Mouse (Mus musculus) v-Abl transformed pro-B cells (cell line): ENCODE data around the gene Polr2a.

ENCODE experiments used
- in situ Hi-C, 2 experiments: fragments of 400-800 bp; cut with MboI; formaldehyde crosslinking; loops; one replicate each; pipeline ENCODE4 v1.15.1; 2025; ENCODE audit not compliant: unreplicated experiment in 2 of 2

The Polr2a gene

DNA sequence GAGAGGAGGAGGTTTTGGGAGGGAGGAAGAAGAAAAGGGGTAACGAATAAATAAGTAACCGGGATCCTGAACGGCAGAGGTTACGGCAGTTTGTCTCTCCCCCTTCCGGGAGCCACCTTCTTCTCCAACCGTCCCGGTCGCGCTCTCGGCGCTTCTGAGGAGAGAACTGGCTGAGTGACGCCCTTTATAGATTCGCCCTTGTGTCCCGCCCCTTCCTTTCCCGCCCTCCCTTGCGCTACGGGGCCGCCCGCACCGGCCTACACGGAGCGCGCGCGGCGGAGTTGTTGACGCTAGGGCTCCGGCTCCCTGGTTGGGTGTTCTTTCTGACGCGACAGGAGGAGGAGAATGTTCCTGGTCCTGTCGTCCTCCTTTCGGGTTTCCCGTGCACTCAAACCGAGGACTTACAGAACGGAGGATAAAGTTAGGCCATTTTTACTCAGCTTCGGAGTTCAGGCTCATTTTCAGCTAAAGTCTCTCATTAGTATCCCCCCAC, at the start of gene Polr2a:
Gene Polr2a (minus strand): TSS at position 160 of the 493 bp plus-strand sequence.
- in situ Hi-C loops: loop anchor here (5.0 to 10.0 kb wide), 4 partner anchors 44 to 124 kb away; partner anchors contain the start of genes Fgf11 (in 2 of the 2), Eif4a1 (in 1 of the 2), Fxr2 (in 1 of the 2) and Tmem95 (in 1 of the 2)

DNA sequence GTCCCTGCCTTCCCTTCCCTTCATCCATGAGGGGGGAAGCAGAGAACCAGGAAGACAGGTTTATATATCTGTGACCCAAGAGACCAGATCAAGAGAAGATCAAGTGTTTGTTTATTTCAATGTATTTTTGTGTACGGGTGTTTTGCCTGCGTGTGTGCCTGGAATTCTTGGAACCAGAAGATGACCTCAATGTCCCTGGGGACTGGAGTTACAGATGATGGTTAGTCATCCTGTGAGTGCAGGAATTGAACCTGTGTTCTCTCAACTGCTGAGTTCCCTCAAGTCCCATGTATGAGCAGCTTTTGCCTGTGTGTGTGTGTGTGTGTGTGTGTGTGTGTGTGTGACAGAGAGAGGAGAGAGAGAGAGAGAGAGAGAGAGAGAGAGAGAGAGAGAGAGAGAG, 49.2 kb upstream of the Polr2a start:
- in situ Hi-C loops: loop anchor here in 1 of 2 experiments (5.0 kb wide), 2 partner anchors 35 to 70 kb away; partner anchors contain the start of gene Tmem95

DNA sequence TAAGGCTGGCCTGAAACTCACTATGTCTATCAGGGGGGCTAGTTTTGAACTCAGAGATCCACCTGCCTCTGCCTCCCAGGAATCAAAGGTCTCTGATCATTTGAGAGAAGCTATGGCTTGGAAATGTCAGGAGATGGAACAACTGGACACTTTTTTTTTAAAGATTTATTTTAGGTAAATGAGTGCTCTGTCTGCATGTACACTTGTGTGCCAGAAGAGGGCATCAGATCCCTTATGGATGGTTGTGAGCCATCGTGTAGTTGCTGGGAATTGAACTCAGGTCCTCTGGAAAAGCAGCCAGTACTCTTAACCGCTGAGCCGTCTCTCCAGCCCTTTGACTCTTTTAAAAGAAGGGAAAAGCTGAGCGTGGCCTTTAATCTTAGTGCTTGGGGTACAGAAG, 47.9 kb upstream of the Polr2a start:
- in situ Hi-C loops: loop anchor here in 1 of 2 experiments (5.0 kb wide), 2 partner anchors 36 to 71 kb away; partner anchors contain the start of gene Tmem95

DNA sequence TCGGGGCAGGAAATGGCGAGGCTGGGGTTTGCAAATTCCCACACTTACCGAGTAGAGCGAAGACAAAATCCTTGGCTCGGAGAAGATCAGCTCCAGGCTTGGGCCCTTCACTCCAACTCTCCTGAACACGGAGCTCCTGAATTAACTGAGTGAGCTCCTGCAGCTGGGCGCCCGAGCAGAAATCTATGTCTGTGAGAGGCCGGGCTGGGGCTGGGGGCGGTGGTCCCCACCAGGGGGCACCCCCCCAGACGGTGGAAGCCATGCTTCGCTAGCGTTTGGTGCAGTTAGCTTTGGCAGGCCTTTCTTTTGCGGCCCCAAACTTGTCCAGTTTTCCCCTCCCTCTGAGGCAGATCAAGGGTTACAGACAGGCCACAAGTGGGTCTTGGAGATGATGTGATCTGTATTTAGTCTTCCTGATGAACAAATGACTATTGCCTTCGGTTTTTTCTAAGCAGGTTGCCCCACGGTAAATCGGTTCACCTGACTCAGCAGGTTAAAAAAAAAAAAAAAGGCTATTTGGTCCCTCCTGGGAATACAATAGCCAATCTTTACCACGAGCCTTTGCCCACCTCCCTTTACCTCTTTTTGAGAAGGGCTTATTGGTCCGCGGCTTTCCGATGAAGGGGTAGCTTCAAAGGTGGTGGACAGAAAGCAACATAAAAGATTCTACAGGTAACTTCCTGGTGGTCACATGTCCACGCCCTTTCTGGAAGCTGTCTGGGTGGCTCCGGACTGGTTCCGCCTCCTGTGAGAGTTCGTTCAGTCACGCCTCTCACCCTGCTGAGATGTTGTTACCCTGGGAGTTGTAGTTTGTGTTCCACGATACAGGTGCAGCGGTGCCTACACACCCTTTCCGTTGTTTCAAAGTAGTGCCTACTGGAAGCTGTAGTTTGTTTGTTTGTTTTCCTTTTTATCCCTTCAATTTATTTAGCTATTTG, 46.8 kb upstream of the Polr2a start, which contains the start of gene Tmem102:
Gene Tmem102 (minus strand): TSS at position 653 of the 938 bp plus-strand sequence.
- in situ Hi-C loops: loop anchor here (5.0 kb wide), 3 partner anchors 37 to 72 kb away; partner anchors contain the start of genes Polr2a (in 2 of the 2) and Tmem95 (in 2 of the 2)

DNA sequence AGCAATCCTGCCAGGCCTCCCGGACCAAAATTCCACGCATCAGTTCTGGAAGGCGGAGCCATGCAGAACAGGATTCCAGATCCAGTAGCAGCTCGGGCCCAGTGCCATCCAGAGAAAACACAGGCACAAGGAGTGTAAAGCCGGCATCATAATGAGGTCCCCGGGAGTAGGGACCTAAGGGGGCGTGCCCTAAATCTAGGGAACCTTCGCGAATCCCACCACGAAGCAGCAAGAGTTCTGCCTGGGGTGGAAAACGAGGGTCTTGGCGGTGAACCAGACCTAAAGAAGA, 46.2 kb upstream of the Polr2a start:
- in situ Hi-C loops: loop anchor here (5.0 kb wide), 2 partner anchors 47 to 73 kb away; partner anchors contain the start of genes Polr2a (in 2 of the 2) and Tmem95 (in 1 of the 2)

DNA sequence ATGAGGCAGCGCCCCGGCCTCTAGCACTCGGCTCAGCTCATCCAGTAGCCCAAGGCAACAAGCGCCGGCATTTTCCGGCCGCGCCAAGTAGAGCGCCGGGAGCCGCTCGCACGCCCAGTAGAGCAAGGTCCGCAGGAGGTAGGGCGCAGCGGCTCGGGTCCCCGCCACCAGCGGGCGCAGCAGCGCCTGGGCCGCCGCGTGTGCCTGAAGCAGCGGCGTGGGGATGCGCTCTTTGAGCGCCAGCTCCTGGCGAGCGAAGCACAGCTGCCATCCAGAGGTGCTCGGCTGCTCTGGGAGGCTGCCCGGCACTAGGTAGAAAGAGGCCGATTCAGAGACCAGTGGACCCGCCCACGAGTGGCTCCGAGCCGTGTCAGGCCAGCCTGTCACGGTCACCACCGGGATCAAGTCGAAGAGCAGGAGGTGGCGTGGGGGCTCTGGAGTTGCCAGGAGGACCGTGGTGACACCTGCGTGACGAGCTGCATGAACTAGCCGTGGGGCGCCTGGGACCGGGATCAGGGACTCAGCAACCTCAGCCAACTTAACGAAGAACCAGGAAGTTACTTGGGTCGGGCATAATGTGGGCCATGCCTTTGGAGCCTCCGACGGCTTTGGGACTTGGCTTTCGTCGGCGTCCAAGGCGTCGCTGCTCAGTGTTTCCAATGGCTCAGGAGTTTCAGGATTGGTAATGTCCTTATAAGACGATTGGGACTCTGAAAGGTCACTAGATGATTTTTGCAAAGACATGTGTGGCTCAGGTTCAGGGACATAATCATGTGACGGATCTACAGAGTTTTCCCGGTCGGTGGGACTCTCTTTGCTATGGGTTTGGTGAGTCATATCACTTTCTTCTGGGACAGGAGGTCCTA, 45.6 kb upstream of the Polr2a start:
- in situ Hi-C loops: loop anchor here (5.0 kb wide), 2 partner anchors 47 to 73 kb away; partner anchors contain the start of genes Polr2a (in 2 of the 2) and Tmem95 (in 1 of the 2)

DNA sequence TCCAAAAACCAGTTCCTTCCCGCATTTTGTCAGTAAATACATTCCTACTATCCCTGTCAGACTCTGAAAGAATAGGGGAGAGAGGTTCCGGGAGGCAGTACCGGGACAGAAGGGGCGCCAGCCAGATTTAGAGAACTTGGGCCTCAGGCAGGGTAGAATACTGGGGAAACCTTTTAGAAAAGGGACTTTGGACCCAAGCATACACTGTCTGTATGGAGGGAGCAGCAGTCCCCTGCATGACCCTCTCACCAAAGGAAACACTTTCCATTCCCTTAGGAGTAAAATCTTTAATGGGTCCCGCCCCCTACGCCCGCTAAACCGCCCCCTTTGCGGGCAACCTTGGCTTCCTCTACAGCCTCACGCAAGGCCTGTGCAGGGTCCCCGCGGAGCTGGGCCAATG, 44.9 kb upstream of the Polr2a start:
- in situ Hi-C loops: loop anchor here (5.0 kb wide), 2 partner anchors 46 to 74 kb away; partner anchors contain the start of genes Polr2a (in 2 of the 2) and Tmem95 (in 1 of the 2)

DNA sequence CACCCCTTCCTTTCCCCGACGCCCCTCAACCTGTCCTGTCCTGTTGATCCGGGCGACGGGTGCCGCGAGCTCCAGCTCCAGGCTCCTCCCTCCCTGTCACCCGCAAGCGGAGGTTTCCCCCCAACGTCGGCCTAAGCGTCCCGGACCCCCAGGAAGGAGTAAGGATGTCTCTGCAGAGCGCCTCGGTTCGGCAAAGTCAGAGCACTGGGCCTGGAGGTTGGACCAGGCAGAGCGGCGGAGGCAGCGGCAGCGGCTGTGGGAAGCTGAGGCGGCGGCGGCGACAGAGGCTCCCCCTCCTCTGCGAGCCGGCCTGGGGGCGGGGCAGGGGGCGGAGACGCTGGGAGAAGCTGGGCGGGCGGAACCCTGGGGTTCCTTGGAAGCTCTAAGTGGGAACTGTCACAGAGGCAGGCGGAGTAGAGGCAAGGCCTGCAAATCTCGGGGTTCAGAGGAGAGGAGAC, 44.2 kb upstream of the Polr2a start:
- in situ Hi-C loops: loop anchor here (5.0 kb wide), 2 partner anchors 45 to 75 kb away; partner anchors contain the start of genes Polr2a (in 2 of the 2) and Tmem95 (in 1 of the 2)

DNA sequence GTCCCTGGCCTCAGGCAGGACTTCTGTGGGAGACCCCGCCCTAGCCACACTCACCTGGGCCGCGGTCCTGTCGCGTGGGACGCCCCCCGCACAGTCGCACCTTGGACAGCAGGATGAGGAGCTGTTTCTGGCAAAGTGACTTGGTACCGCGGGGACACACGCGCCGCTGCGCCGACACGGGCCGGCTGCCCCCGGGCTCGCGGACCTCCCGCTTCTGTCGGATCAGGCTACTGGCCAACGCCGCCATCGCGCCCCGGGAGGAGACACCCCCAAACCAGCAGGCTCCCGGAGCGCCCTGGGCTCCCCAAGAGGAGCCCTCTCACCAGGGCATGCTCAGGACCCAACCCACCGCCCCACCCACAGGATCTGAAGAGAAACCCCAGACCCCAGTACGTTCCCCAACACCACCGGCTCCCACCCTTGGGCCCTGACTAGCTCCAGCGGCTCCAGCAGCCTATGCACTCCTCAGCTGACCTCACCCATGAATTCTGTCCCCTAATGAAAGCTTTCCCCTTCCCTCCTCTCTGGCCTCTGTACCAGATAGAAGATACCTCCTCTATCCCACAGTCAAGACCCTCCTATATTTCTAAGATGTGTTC, 43.0 kb upstream of the Polr2a start, which contains the start of gene Fgf11:
Gene Fgf11 (minus strand): TSS at position 479 of the 599 bp plus-strand sequence.
- in situ Hi-C loops: loop anchor here (5.0 kb wide), 2 partner anchors 44 to 76 kb away; partner anchors contain the start of genes Polr2a (in 2 of the 2) and Tmem95 (in 1 of the 2)

DNA sequence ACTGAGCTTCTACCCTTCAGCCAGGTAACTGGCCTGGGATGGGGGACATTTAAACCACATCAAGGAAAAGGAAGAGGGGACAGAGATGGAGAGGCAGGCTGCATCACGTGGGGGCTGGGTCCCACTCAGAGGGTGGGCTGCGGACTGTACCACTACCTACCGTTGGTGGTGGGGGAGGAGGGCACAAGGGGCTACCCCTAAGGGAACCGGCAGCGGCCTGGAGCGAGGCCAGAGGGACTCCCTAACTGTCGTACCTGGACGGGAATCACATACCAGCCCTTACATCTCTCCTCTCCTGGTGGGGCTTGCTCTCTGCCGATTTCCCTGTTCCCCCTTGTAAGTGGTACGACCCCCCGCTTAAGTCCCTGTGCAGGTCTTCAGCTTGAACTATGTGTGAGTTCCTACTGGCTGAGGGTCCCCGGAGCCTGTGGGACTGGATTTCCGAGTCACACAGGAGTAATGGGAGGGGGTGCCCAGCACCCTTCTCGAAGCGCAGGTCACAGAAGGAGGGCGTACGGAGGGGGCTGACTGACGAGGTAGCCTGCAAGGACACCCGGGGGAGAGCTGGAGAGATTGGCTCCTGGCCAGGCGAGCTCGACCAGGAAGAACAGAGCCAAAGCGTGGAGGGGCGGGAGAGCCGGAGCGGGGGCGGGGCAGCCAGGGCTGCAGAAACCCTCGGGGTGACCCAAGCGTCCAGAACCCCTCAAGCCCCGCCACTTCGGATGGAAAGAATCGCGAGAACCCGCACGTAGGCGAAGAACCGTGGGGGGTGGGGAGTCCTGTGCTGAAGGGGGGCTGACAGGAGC, 42.2 kb upstream of the Polr2a start:
- in situ Hi-C loops: loop anchor here (5.0 kb wide), 2 partner anchors 43 to 77 kb away; partner anchors contain the start of genes Polr2a (in 2 of the 2) and Tmem95 (in 1 of the 2)

DNA sequence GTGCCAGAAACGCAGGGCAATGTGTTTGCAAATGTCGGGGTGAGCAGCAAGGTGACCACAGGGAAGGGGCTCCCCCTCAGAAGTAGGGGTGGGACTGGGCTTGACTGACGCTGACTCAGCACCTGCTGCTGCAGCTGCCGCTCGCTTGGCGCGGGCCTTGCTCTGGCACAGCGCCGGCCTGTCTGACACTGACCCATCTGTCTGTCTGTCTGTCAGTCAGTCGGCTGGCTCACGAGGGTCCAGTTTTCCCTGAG, 41.6 kb upstream of the Polr2a start:
- in situ Hi-C loops: loop anchor here (5.0 kb wide), 2 partner anchors 43 to 77 kb away; partner anchors contain the start of genes Polr2a (in 2 of the 2) and Tmem95 (in 1 of the 2)

DNA sequence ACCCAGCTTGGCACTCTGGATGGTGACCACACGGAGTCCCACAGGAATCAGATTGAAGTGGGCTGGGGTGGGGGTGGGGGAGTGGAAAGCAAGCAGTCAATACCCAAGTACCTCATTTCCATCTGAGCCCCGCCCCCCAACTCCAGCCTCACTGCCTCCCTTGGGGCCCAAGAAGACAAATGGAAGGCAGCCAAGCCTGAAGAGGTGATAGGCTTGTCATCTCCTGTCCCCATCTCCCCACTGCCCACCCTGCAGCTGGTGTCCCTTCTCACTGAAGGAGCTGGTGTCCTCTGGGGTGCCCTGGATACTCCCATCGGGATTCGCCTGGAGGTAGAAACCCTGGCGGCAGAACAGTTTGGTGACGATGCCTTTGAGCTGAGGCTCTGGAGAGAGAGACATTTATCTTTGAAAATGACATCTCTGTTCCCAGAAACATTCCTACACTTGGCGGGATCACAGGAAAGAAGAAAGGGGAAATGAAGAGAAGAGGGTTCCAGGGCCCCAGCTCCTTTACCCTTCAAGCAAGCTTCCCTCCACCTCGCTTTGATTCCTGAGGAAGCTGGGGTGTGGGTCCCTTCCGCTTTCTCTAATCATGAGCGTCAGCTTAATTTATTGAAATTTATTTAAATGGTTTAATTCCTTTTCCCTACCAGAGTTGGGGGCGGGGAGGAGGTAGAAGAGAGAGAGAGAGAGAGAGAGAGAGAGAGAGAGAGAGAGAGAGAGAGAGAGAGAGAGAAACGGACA, 41.1 kb upstream of the Polr2a start:
- in situ Hi-C loops: loop anchor here (5.0 kb wide), 2 partner anchors 42 to 78 kb away; partner anchors contain the start of genes Polr2a (in 2 of the 2) and Tmem95 (in 1 of the 2)

DNA sequence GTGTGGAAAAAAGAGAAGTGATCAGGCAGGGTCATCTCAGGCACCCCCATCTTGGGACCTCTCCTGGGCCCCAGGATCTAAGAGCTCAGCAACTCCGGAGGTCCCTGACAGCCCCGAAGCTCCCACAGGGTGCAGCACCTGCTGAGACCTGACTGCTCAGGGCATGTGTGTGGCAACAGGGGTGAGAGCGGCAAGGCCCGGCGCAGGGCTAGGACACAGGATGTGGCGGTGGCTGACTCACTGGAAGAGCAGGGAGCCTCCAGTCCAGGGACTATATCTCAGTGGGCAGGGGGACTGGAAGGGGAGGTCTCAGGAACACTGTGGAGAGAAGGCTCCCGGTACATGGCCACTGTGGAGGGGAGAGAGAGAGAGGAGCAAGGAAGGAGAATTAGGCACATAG, 39.5 kb upstream of the Polr2a start:
- in situ Hi-C loops: no loop called here

DNA sequence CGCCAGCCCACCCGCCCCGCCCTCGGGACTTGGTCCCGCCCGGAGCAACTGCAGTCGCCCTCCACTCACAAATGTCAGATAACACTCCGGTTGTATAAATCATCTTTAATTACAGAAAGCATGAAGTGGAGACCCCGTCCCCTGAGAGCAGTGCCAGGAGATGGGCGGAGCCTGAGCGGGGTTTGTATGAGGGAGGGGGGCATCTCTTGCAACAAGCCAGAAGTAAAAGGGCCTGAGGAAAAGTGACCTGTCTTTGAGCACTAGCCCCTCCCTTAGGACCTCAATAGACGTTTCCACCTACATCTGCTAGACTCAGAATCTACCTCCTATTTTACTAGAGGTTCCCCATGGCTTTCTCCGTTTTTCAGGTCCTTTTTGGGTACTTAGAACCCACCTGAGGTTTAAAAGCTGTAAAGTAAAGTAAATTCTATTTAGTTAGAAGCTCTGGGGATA, 37.6 kb upstream of the Polr2a start:
- in situ Hi-C loops: no loop called here

DNA sequence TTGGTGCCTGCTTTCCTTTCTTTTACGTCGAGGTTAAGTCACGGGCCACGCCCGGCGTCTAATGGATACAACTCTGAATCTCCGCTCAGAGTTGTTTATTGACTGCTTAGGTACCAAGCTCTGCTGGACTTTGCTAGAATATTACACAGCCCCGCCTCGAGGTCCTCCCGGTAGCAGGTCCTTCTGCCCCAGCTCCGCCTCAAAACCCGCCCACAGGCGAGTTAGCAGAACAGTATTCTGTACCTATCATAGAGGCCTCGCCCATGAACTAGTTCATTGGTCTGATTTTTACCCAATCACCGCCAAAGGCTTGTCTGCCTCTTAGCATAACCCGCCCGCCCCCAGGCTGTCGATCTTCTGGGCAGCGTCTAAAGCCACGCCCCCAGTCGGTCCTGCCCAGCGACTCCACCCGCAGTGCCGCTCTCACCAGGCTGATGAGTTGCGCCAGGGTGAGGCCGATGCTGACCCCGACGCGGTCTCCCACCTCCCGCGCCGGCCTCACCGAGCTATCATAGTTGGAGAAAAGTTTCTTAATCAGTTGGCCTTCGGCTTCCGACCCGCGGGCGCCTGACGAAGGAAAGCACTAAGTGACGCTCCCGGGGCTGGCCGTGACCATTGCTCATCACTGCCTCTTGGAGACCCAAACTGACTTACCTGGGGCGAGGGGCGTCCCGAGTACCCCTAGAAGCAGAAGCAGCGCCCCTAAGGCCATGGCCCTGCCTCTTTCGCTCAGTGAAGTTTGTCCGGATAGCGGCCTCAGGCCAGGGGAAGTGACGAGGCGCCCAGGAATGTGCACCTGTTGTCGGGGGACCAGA, 36.9 kb upstream of the Polr2a start, which contains the start of gene Chrnb1:
Gene Chrnb1 (minus strand): TSS at position 776 of the 815 bp plus-strand sequence.
- in situ Hi-C loops: no loop called here

DNA sequence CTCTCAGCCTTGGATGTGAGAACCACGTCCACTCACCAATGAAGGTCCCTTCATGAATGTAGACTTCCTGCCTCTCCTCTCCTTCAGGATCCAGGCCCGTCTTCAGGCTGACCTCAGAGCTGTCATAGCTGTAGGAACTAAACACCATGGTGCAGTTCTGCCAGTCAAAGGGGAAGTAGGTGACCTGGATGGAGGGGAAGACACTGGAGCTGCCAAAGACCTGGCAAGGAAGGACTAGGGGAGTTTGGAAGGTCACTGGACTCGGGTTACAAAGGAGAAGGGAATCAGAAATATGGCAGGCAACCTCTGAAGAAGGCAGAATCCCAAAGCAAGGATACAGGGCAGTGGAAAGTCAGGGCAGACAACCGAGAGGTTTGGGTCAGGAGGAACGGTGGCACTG, 35.0 kb upstream of the Polr2a start:
- in situ Hi-C loops: no loop called here

DNA sequence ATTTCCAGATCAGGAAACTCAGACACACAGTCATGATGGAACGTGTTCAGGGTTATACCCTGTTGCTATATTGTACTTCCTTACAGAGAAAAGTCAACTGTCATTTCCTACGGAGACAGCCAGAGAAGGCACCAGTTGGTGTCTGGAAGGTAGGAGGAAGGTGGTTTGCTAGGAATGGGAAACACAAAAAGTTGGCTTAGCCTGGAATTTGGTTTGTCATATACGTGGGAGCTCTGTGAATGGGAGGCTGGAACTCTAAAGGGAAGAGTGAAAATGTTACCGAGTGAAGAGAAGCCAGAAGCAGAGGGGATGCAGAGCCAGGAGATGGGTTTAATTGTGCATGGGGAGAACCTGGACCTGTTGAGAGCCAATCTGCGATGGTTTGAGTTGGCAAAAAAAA, 33.0 kb upstream of the Polr2a start:
- in situ Hi-C loops: no loop called here
